Mouse (Mus musculus): ENCODE data around the gene Ntn4. TPM values are rescaled to one million over a fixed set of nuclear protein-coding genes. Genes with fewer than 3 reads are reported as not detected.

Gene Ntn4
- polyA plus RNA-seq, 1 experiment from 2014 or later, result 2.7 TPM

GRCm38 (mm10) chr10:93691344-93691743 lies 50.9 kb downstream of the Ntn4 start:
- Histone ChIP-seq H3K9me3 (replicated peaks) (no peaks in the 10 kb centered on the region), H3K9ac (no peak overlapping the region), H3K36me3 (ENCODE audit: poor library complexity, severe bottlenecking) (peaks cover 4% of the 10 kb centered on the region; the same call in 1 of the 2 replicates), H3K4me3 (no peak overlapping the region), H3K4me2 (no peak overlapping the region), H3K27me3 (no peaks in the 10 kb centered on the region), H3K27ac (peak overlapping the region; percentile 65; the same call in 1 of the 2 replicates), H3K4me1 (peaks cover 10% of the 10 kb centered on the region; the same call in 1 of the 2 replicates)
- 42% methylated on average over 11 of the region's 11 CpGs for WGBS
- ATAC-seq, result no peak

GRCm38 (mm10) chr10:93695043-93695791 lies 54.7 kb downstream of the Ntn4 start:
- no peaks in the 10 kb centered on the region for H3K36me3 ChIP-seq (ENCODE audit: poor library complexity, severe bottlenecking)
- H3K4me3 ChIP-seq, result 0 out of 2 replicates have a peak overlapping the region, but pooled peaks have one; percentile 1
- H3K27me3 ChIP-seq, result no peaks in the 10 kb centered on the region
- peaks cover 27% of the 10 kb centered on the region for H3K4me1 ChIP-seq
- WGBS, result 29% methylated on average over 21 of the region's 21 CpGs
- peak overlapping the region; percentile 65 for H3K27ac ChIP-seq
- no peak overlapping the region for H3K9ac ChIP-seq
- H3K9me3 ChIP-seq (replicated peaks), result no peaks in the 10 kb centered on the region
- peak overlapping the region; percentile 48 for H3K4me2 ChIP-seq
- ATAC-seq, result peak; percentile 83

GRCm38 (mm10) chr10:93696001-93696400 lies 55.5 kb downstream of the Ntn4 start:
- peak overlapping the region; percentile 65 for H3K27ac ChIP-seq
- no peak overlapping the region for H3K4me3 ChIP-seq
- H3K36me3 ChIP-seq (ENCODE audit: poor library complexity, severe bottlenecking), result no peaks in the 10 kb centered on the region
- 92% methylated on average over 4 of the region's 4 CpGs for WGBS
- peaks cover 35% of the 10 kb centered on the region for H3K4me1 ChIP-seq
- H3K4me2 ChIP-seq, result no peak overlapping the region
- H3K9me3 ChIP-seq (replicated peaks), result no peaks in the 10 kb centered on the region
- no peaks in the 10 kb centered on the region for H3K27me3 ChIP-seq
- no peak overlapping the region for H3K9ac ChIP-seq
- no peak for ATAC-seq

- Histone ChIP-seq H3K4me1 (peaks cover 30% of the 10 kb centered on the region), H3K9ac (no peak overlapping the region), H3K27me3 (no peaks in the 10 kb centered on the region), H3K36me3 (ENCODE audit: poor library complexity, severe bottlenecking) (no peaks in the 10 kb centered on the region), H3K27ac (no peak overlapping the region), H3K4me2 (no peak overlapping the region), H3K9me3 (replicated peaks) (no peaks in the 10 kb centered on the region), H3K4me3 (no peak overlapping the region)
- no peak for ATAC-seq
- WGBS, result 77% methylated on average over 10 of the region's 10 CpGs
Observed at GRCm38 (mm10) chr10:93697866-93698483, 57.5 kb downstream of the Ntn4 start.

GRCm38 (mm10) chr10:93699689-93700478 lies 59.4 kb downstream of the Ntn4 start:
- 53% methylated on average over 10 of the region's 10 CpGs for WGBS
- H3K9me3 ChIP-seq (replicated peaks), result no peaks in the 10 kb centered on the region
- no peak overlapping the region for H3K9ac ChIP-seq
- H3K4me3 ChIP-seq, result peak overlapping the region; percentile 26; the same call in 1 of the 2 replicates
- H3K36me3 ChIP-seq (ENCODE audit: poor library complexity, severe bottlenecking), result no peaks in the 10 kb centered on the region
- peak; percentile 67 for ATAC-seq
- peak overlapping the region; percentile 53 for H3K4me2 ChIP-seq
- peaks cover 30% of the 10 kb centered on the region for H3K4me1 ChIP-seq
- H3K27ac ChIP-seq, result peak overlapping the region; percentile 46
- H3K27me3 ChIP-seq, result no peaks in the 10 kb centered on the region

- no peak overlapping the region for H3K9ac ChIP-seq
- H3K9me3 ChIP-seq (replicated peaks), result no peaks in the 10 kb centered on the region
- peak overlapping the region; percentile 53 for H3K4me2 ChIP-seq
- peak; percentile 81 for ATAC-seq
- 51% methylated on average over 21 of the region's 21 CpGs for WGBS
- H3K27ac ChIP-seq, result peak overlapping the region; percentile 46
- no peaks in the 10 kb centered on the region for H3K36me3 ChIP-seq (ENCODE audit: poor library complexity, severe bottlenecking)
- peaks cover 30% of the 10 kb centered on the region for H3K4me1 ChIP-seq
- H3K27me3 ChIP-seq, result no peaks in the 10 kb centered on the region
- H3K4me3 ChIP-seq, result peak overlapping the region; percentile 26
Observed at GRCm38 (mm10) chr10:93700589-93701363, 60.3 kb downstream of the Ntn4 start.

- peaks cover 27% of the 10 kb centered on the region for H3K4me1 ChIP-seq
- no peak overlapping the region for H3K4me2 ChIP-seq
- peaks cover 12% of the 10 kb centered on the region for H3K36me3 ChIP-seq (ENCODE audit: poor library complexity, severe bottlenecking)
- no peak for ATAC-seq
- H3K4me3 ChIP-seq, result no peak overlapping the region
- H3K9me3 ChIP-seq (replicated peaks), result no peaks in the 10 kb centered on the region
- WGBS, result 92% methylated on average over 4 of the region's 4 CpGs
- H3K9ac ChIP-seq, result no peak overlapping the region
- H3K27ac ChIP-seq, result no peak overlapping the region
- no peaks in the 10 kb centered on the region for H3K27me3 ChIP-seq
Observed at GRCm38 (mm10) chr10:93703946-93704345, 63.5 kb downstream of the Ntn4 start.

GRCm38 (mm10) chr10:93707149-93708075 lies 66.9 kb downstream of the Ntn4 start:
- ATAC-seq, result no peak
- no peak overlapping the region for H3K9ac ChIP-seq
- H3K4me1 ChIP-seq, result peaks cover 6% of the 10 kb centered on the region; the same call in 1 of the 2 replicates
- H3K4me3 ChIP-seq, result no peak overlapping the region
- no peaks in the 10 kb centered on the region for H3K27me3 ChIP-seq
- H3K27ac ChIP-seq, result no peak overlapping the region
- no peak overlapping the region for H3K4me2 ChIP-seq
- WGBS, result 55% methylated on average over 21 of the region's 21 CpGs
- no peaks in the 10 kb centered on the region for H3K9me3 ChIP-seq (replicated peaks)
- peaks cover 46% of the 10 kb centered on the region for H3K36me3 ChIP-seq (ENCODE audit: poor library complexity, severe bottlenecking)

GRCm38 (mm10) chr10:93708076-93708473 lies 67.6 kb downstream of the Ntn4 start:
- no peak overlapping the region for H3K4me2 ChIP-seq
- no peak overlapping the region for H3K27ac ChIP-seq
- WGBS, result 86% methylated on average over 6 of the region's 6 CpGs
- H3K4me1 ChIP-seq, result peaks cover 6% of the 10 kb centered on the region; the same call in 1 of the 2 replicates
- no peak for ATAC-seq
- H3K27me3 ChIP-seq, result no peaks in the 10 kb centered on the region
- no peaks in the 10 kb centered on the region for H3K9me3 ChIP-seq (replicated peaks)
- H3K9ac ChIP-seq, result no peak overlapping the region
- no peak overlapping the region for H3K4me3 ChIP-seq
- H3K36me3 ChIP-seq (ENCODE audit: poor library complexity, severe bottlenecking), result peaks cover 52% of the 10 kb centered on the region

- WGBS, result 97% methylated on average over 5 of the region's 5 CpGs
- Histone ChIP-seq H3K27me3 (no peaks in the 10 kb centered on the region), H3K9ac (no peak overlapping the region), H3K9me3 (replicated peaks) (no peaks in the 10 kb centered on the region), H3K27ac (no peak overlapping the region), H3K36me3 (ENCODE audit: poor library complexity, severe bottlenecking) (peaks cover 54% of the 10 kb centered on the region), H3K4me3 (no peak overlapping the region), H3K4me1 (peaks cover 6% of the 10 kb centered on the region; the same call in 1 of the 2 replicates), H3K4me2 (no peak overlapping the region)
- no peak for ATAC-seq
Observed at GRCm38 (mm10) chr10:93708515-93708914, 68.0 kb downstream of the Ntn4 start.
